Mouse (Mus musculus) CH12.LX (cell line): Measurements from ENCODE around the gene Dcst1. TPM values are rescaled to one million over a fixed set of nuclear protein-coding genes. Genes with fewer than 3 reads are reported as not detected.
A peak's percentile ranks its signal among the peaks of the same experiment; 100 is the strongest.

Experiments used
- DNase-seq: peaks from one replicate; pipeline ENCODE4 v3.0.0-alpha.2; 2013; ENCODE audit errors: extremely low read depth
- H3K27ac ChIP-seq: 2 replicates; pipeline ENCODE4 v1.5.1; 2012; ENCODE audit warnings: low read depth, mild to moderate bottlenecking, control low read depth, moderate library complexity; ENCODE audit not compliant: insufficient read depth
- H3K27me3 ChIP-seq: replicated peaks from 2 replicates; pipeline ENCODE3; 2012; ENCODE audit warnings: inconsistent platforms
- H3K36me3 ChIP-seq, 2 experiments: replicated peaks in 1 of 2; 2 replicates each; pipeline versions ENCODE3 to v1.6.1; 2012; ENCODE audit warnings: inconsistent platforms in 1 of 2, low read length in 1 of 2, mild to moderate bottlenecking in 1 of 2, mixed read lengths in 1 of 2, moderate library complexity in 1 of 2; ENCODE audit not compliant: control insufficient read depth in 1 of 2, insufficient read depth in 1 of 2
- H3K4me1 ChIP-seq, 2 experiments: 2 replicates each; pipeline ENCODE4 v1.6.1; 2012; ENCODE audit warnings: inconsistent platforms in 1 of 2, moderate library complexity in 1 of 2; ENCODE audit not compliant: insufficient read depth in 2 of 2, control insufficient read depth in 1 of 2
- H3K4me2 ChIP-seq: 2 replicates; pipeline ENCODE4 v1.6.1; 2012; ENCODE audit warnings: low read depth, mild to moderate bottlenecking, control low read depth; ENCODE audit not compliant: poor library complexity, insufficient read depth, severe bottlenecking
- H3K4me3 ChIP-seq, 3 experiments: fragments of 150-350 bp in 1 of 3; sonication (generic) in 1 of 3; replicated peaks in 1 of 3; 2 replicates each; pipeline versions ENCODE3 to v1.5.1; 2011 to 2012; ENCODE audit warnings: low read depth in 2 of 3, low read length in 2 of 3, mild to moderate bottlenecking in 2 of 3, moderate library complexity in 2 of 3, control low read depth in 1 of 3, improper control_type of control experiment in 1 of 3, inconsistent platforms in 1 of 3, mixed read lengths in 1 of 3; ENCODE audit not compliant: poor library complexity in 1 of 3
- H3K79me2 ChIP-seq: replicated peaks from 2 replicates; pipeline ENCODE4 v1.6.1; 2012; ENCODE audit warnings: mild to moderate bottlenecking, moderate library complexity; ENCODE audit not compliant: control insufficient read depth, poor library complexity, insufficient read depth, severe bottlenecking; ENCODE audit errors: extremely low read depth
- H3K9ac ChIP-seq: 2 replicates; pipeline ENCODE4 v1.6.1; 2012; ENCODE audit warnings: low read depth, mild to moderate bottlenecking, control low read depth, moderate library complexity; ENCODE audit not compliant: insufficient read depth
- H3K9me3 ChIP-seq: replicated peaks from 2 replicates; pipeline ENCODE3; 2012; ENCODE audit warnings: low read length, inconsistent platforms, mixed read lengths
- BHLHE40 ChIP-seq: IDR thresholded peaks from 2 replicates; pipeline ENCODE4 v1.6.1; 2011; ENCODE audit warnings: mild to moderate bottlenecking, low read depth, low read length, improper control_type of control experiment
- CTCF ChIP-seq, 2 experiments: IDR thresholded peaks in 1 of 2; conservative IDR thresholded peaks in 1 of 2; 2 replicates each; pipeline ENCODE4 v1.5.1; 2011 to 2012; ENCODE audit warnings: low read depth in 2 of 2, low read length in 2 of 2, improper control_type of control experiment in 1 of 2, inconsistent platforms in 1 of 2, mild to moderate bottlenecking in 1 of 2, moderate library complexity in 1 of 2
- E2F4 ChIP-seq: IDR thresholded peaks from 2 replicates; pipeline ENCODE4 v1.6.1; 2011; ENCODE audit warnings: low read depth, low read length, improper control_type of control experiment; ENCODE audit not compliant: insufficient replicate concordance
- ETS1 ChIP-seq: conservative IDR thresholded peaks from 2 replicates; pipeline ENCODE4 v1.6.1; 2012; ENCODE audit warnings: low read depth, mild to moderate bottlenecking, inconsistent platforms, low read length, improper control_type of control experiment, moderate library complexity
- GABPA ChIP-seq: IDR thresholded peaks from 2 replicates; pipeline ENCODE4 v1.6.1; 2012; ENCODE audit warnings: low read depth, low read length, improper control_type of control experiment, inconsistent platforms; ENCODE audit not compliant: insufficient replicate concordance
- MAX ChIP-seq: IDR thresholded peaks from 2 replicates; pipeline ENCODE4 v1.6.1; 2011; ENCODE audit warnings: low read length, improper control_type of control experiment
- MEF2A ChIP-seq: IDR thresholded peaks from 2 replicates; pipeline ENCODE4 v1.6.1; 2014; ENCODE audit warnings: low read depth, mild to moderate bottlenecking, inconsistent platforms, low read length, improper control_type of control experiment, borderline replicate concordance
- MXI1 ChIP-seq: IDR thresholded peaks from 2 replicates; pipeline ENCODE4 v1.6.1; 2011; ENCODE audit warnings: mild to moderate bottlenecking, low read depth, low read length, improper control_type of control experiment
- MYC ChIP-seq: IDR thresholded peaks from 2 replicates; pipeline ENCODE4 v1.6.1; 2011; ENCODE audit warnings: low read depth, mild to moderate bottlenecking, improper control_type of control experiment, low read length
- PAX5 ChIP-seq: IDR thresholded peaks from 2 replicates; pipeline ENCODE4 v1.6.1; 2012; ENCODE audit warnings: low read length, inconsistent platforms, mixed read lengths
- POLR2A ChIP-seq: IDR thresholded peaks from 2 replicates; pipeline ENCODE4 v1.6.1; 2011; ENCODE audit warnings: low read depth, mild to moderate bottlenecking, improper control_type of control experiment, low read length
- POLR2AphosphoS2 ChIP-seq: IDR thresholded peaks from 2 replicates; pipeline ENCODE4 v1.6.1; 2011; ENCODE audit warnings: low read depth, low read length, improper control_type of control experiment
- RAD21 ChIP-seq: IDR thresholded peaks from 2 replicates; pipeline ENCODE4 v1.6.1; 2011; ENCODE audit warnings: low read depth, mild to moderate bottlenecking, low read length, improper control_type of control experiment, moderate library complexity
- SIN3A ChIP-seq: IDR thresholded peaks from 2 replicates; pipeline ENCODE4 v1.6.1; 2012; ENCODE audit warnings: low read length, improper control_type of control experiment, inconsistent platforms
- SMC3 ChIP-seq: IDR thresholded peaks from 2 replicates; pipeline ENCODE4 v1.6.1; 2011; ENCODE audit warnings: low read depth, low read length, improper control_type of control experiment
- TCF12 ChIP-seq: IDR thresholded peaks from 2 replicates; pipeline ENCODE4 v1.6.1; 2014; ENCODE audit warnings: low read depth, mild to moderate bottlenecking, inconsistent platforms, low read length, improper control_type of control experiment
- ZC3H11A ChIP-seq: IDR thresholded peaks from 2 replicates; pipeline ENCODE4 v1.6.1; 2012; ENCODE audit warnings: low read depth, mild to moderate bottlenecking, inconsistent platforms, low read length, improper control_type of control experiment
- dilution Hi-C: fragments of 300-500 bp; cut with MboI; formaldehyde crosslinking; loops from 2 replicates; pipeline ENCODE4 v1.14.3; 2020; ENCODE audit warnings: low sequenced_read_pairs; ENCODE audit not compliant: extremely low pct_unique_long_range_greater_than_20kb, extremely low pct_ligation_motif_present
- in situ Hi-C: fragments of 300-500 bp; cut with MboI; formaldehyde crosslinking; loops from 3 replicates; pipeline ENCODE4 v1.14.3; 2019; ENCODE audit warnings: low sequenced_read_pairs, low pct_ligation_motif_present, low pct_unique_long_range_greater_than_20kb, mixed read lengths
- polyA plus RNA-seq: library from polyadenylated mRNA; unstranded; fragments of >175 nt; gene quantifications from 2 replicates; pipeline ENCODE4 v1.2.1, GENCODE M21; 2012; ENCODE audit warnings: low read depth; ENCODE audit not compliant: insufficient read length
- total RNA-seq, 2 experiments: library from RNA; depleted of rRNA; stranded (reverse); fragments of 300-350 nt in 1 of 2; fragments of >200 nt in 1 of 2; gene quantifications; 2 replicates each; pipeline ENCODE4 v1.2.3; 2012 to 2014

The Dcst1 gene
- total and polyA plus RNA-seq, 3 experiments: 0.04 to 0.10 TPM; not detected in 1

DNA sequence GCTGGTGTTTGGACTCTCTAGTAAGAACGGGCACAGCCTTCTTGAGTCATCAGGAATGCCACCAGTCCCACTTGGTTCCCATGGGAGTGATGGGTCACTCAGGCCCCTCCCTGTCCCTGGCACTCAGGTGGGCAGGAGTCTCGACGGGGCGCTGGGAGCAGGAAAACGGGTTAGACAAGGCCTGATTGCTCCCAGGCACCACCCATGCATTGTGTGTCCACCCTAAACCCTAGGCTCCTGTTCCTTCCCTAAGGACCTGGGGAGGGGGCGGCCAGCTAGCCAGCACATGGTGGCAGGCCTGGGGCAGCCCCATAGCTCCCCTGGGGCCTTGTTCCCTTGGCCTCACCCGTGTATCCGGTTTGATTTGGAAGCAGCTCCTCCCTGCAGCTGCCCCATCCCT, 46.7 kb downstream of the Dcst1 start:
- H3K27ac ChIP-seq: no peak overlapping the region
- no peak overlapping the region for H3K9ac ChIP-seq
- H3K9me3 ChIP-seq: peaks cover 3% of the 10 kb centered on the region
- dilution Hi-C loops (no loop called here), in situ Hi-C loops (no loop called here)
- no peaks in the 10 kb centered on the region for H3K36me3 ChIP-seq
- H3K27me3 ChIP-seq: peaks cover 64% of the 10 kb centered on the region
- TF ChIP-seq BHLHE40 (peak; percentile 20; the same call in 1 of the 2 replicates), POLR2A (no peak), SMC3 (no peak)
- H3K79me2 ChIP-seq: no peaks in the 10 kb centered on the region
- no peak overlapping the region for H3K4me3 ChIP-seq
- H3K4me2 ChIP-seq: no peak overlapping the region
- peaks cover 39 to 68% of the 10 kb centered on the region in 2 experiments for H3K4me1 ChIP-seq
- DNase-seq: no peak

DNA sequence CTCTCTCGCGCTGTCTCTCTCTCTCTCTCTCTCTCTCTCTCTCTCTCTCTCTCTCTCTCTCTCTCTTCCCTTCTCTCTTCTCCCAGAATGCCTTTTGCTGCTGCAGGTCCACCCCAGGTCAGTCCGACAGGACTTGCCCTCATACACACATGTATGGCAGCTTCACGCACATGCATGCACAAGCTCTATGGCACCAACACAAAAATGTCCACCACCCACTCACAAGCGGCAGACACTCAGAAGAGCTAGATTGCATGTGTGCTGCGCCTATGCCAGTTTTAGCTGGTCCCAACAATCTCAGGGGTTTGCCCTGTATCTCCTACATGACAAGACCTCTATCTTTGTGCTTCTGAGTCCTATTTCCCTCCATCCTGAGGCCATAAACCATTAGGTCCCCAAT, 47.8 kb downstream of the Dcst1 start:
- Histone ChIP-seq H3K27me3 (peaks cover 53% of the 10 kb centered on the region), H3K79me2 (no peaks in the 10 kb centered on the region), H3K9ac (no peak overlapping the region), H3K4me1 (peaks cover 35 to 65% of the 10 kb centered on the region in 2 experiments), H3K36me3 (no peaks in the 10 kb centered on the region), H3K9me3 (peaks cover 3% of the 10 kb centered on the region), H3K27ac (no peak overlapping the region), H3K4me3 (no peak overlapping the region), H3K4me2 (no peak overlapping the region)
- in situ Hi-C loops (no loop called here), dilution Hi-C loops (no loop called here)
- TF ChIP-seq ETS1: no peak
- no peak for TF ChIP-seq POLR2AphosphoS2
- no peak for TF ChIP-seq POLR2A
- TF ChIP-seq MXI1: no peak
- TF ChIP-seq MEF2A: no peak
- no peak for TF ChIP-seq MAX
- TF ChIP-seq TCF12: no peak
- TF ChIP-seq BHLHE40: no peak
- no peak for TF ChIP-seq GABPA
- TF ChIP-seq SIN3A: no peak
- TF ChIP-seq E2F4: no peak
- TF ChIP-seq MYC: no peak
- TF ChIP-seq PAX5: no peak
- DNase-seq: no peak

GRCm38 (mm10) chr3:89316833-89317232, 48.2 kb downstream of the Dcst1 start:
- Histone ChIP-seq H3K36me3 (no peaks in the 10 kb centered on the region), H3K79me2 (no peaks in the 10 kb centered on the region), H3K4me3 (no peak overlapping the region), H3K9ac (no peak overlapping the region), H3K27ac (no peak overlapping the region), H3K9me3 (peaks cover 3% of the 10 kb centered on the region), H3K4me2 (no peak overlapping the region), H3K27me3 (peaks cover 49% of the 10 kb centered on the region), H3K4me1 (peaks cover 31 to 61% of the 10 kb centered on the region in 2 experiments)
- in situ Hi-C loops (no loop called here), dilution Hi-C loops (no loop called here)
- peak; percentile 76 for DNase-seq
- TF ChIP-seq MXI1 (no peak), RAD21 (peak; percentile 94), ZC3H11A (peak; percentile 47), CTCF (conservative IDR thresholded peaks at IDR 0.05 in 1 of 2, IDR thresholded peaks at IDR 0.05 in 1 of 2; ENCODE audit: low read depth in 2 of 2, low read length in 2 of 2) (peak; percentile 79 to 96), SMC3 (peak; percentile 93)
